Mouse (Mus musculus) c-Kit-positive CD71-positive TER-119-negative erythroid progenitor cells, embryonic 14.5 days (primary cell): ENCODE measurements around the gene Slc4a10.
"Not testable (repeated sequence)": the region's sequence is repeated elsewhere in the genome, so short reads cannot be mapped to it uniquely, and the experiment has no call there.

ENCODE experiments used
- DNase-seq: peaks from one replicate; pipeline ENCODE4 v3.0.0-alpha.2; 2013; ENCODE audit warnings: low read depth

The Slc4a10 gene

GRCm38 (mm10) chr2:62046421-62046845 lies at the start of gene Slc4a10:
Gene Slc4a10, plus strand, starts transcription at chr2:62046462.
- no peak for DNase-seq

- DNase-seq, result not testable (repeated sequence)
Observed at GRCm38 (mm10) chr2:62001251-62001650, 45.0 kb upstream of the Slc4a10 start.

- no peak for DNase-seq
Observed at GRCm38 (mm10) chr2:62018209-62018608, 28.1 kb upstream of the Slc4a10 start.

GRCm38 (mm10) chr2:62046861-62047503 lies 720 bp downstream of the Slc4a10 start:
- DNase-seq, result no peak

- DNase-seq, result no peak
Observed at GRCm38 (mm10) chr2:62047504-62048005, 1.3 kb downstream of the Slc4a10 start.

- DNase-seq, result no peak
Observed at GRCm38 (mm10) chr2:62048116-62048515, 1.9 kb downstream of the Slc4a10 start.

- no peak for DNase-seq
Observed at GRCm38 (mm10) chr2:62076512-62076911, 30.2 kb downstream of the Slc4a10 start.

- no peak for DNase-seq
Observed at GRCm38 (mm10) chr2:62087566-62087965, 41.3 kb downstream of the Slc4a10 start.

GRCm38 (mm10) chr2:62088715-62089114 lies 42.5 kb downstream of the Slc4a10 start:
- DNase-seq, result no peak

GRCm38 (mm10) chr2:62089208-62089607 lies 42.9 kb downstream of the Slc4a10 start:
- DNase-seq, result no peak

- DNase-seq, result no peak
Observed at GRCm38 (mm10) chr2:62100526-62100925, 54.3 kb downstream of the Slc4a10 start.

GRCm38 (mm10) chr2:62115346-62115745 lies 69.1 kb downstream of the Slc4a10 start:
- no peak for DNase-seq

GRCm38 (mm10) chr2:62129975-62130374 lies 83.7 kb downstream of the Slc4a10 start:
- no peak for DNase-seq

GRCm38 (mm10) chr2:62134911-62135310 lies 88.6 kb downstream of the Slc4a10 start:
- DNase-seq, result no peak

- DNase-seq, result no peak
Observed at GRCm38 (mm10) chr2:62147636-62148035, 101.4 kb downstream of the Slc4a10 start.

- DNase-seq, result no peak
Observed at GRCm38 (mm10) chr2:62149421-62149820, 103.2 kb downstream of the Slc4a10 start.

GRCm38 (mm10) chr2:62150830-62151229 lies 104.6 kb downstream of the Slc4a10 start:
- DNase-seq, result no peak

- no peak for DNase-seq
Observed at GRCm38 (mm10) chr2:62210109-62210508, 163.8 kb downstream of the Slc4a10 start.

- no peak for DNase-seq
Observed at GRCm38 (mm10) chr2:62211106-62211505, 164.8 kb downstream of the Slc4a10 start.

GRCm38 (mm10) chr2:62227563-62227962 lies 181.3 kb downstream of the Slc4a10 start:
- no peak for DNase-seq

- DNase-seq, result no peak
Observed at GRCm38 (mm10) chr2:62231271-62231670, 185.0 kb downstream of the Slc4a10 start.

- no peak for DNase-seq
Observed at GRCm38 (mm10) chr2:62244167-62244566, 197.9 kb downstream of the Slc4a10 start.

GRCm38 (mm10) chr2:62268467-62268866 lies 222.2 kb downstream of the Slc4a10 start:
- DNase-seq, result no peak

GRCm38 (mm10) chr2:62271840-62272239 lies 225.6 kb downstream of the Slc4a10 start:
- DNase-seq, result no peak
